Mouse (Mus musculus) monocyte, adult 5-6 weeks (primary cell): ENCODE results near the gene Ccnb2. TPM values are rescaled to one million over a fixed set of nuclear protein-coding genes. Genes with fewer than 3 reads are reported as not detected.

Source experiments
- ATAC-seq: fragments of 153-309, 156-312 bp; replicated peaks from 2 replicates; pipeline ENCODE4 v1.8.0; 2017; ENCODE audit warnings: mild to moderate bottlenecking; ENCODE audit not compliant: low TSS enrichment, insufficient number of reproducible peaks, severe bottlenecking, poor library complexity, low FRiP score
- total RNA-seq: library from RNA; stranded (forward); fragments of 200-1000, 200-491, 200-594 nt; gene quantifications from 3 replicates; pipeline ENCODE4 v1.2.3, GENCODE M21; 2017

Ccnb2 gene
- total RNA-seq, 1 experiment from 2014 or later, result 0.38 TPM

- ATAC-seq, result no peak
These were observed 33.8 kb downstream of the Ccnb2 start for GRCm38 (mm10) chr9:70387410-70388119.

GRCm38 (mm10) chr9:70384958-70385728 is 36.2 kb downstream of the Ccnb2 start:
- no peak for ATAC-seq

- ATAC-seq, result no peak
These were observed 36.9 kb downstream of the Ccnb2 start for GRCm38 (mm10) chr9:70384494-70384893.

DNA sequence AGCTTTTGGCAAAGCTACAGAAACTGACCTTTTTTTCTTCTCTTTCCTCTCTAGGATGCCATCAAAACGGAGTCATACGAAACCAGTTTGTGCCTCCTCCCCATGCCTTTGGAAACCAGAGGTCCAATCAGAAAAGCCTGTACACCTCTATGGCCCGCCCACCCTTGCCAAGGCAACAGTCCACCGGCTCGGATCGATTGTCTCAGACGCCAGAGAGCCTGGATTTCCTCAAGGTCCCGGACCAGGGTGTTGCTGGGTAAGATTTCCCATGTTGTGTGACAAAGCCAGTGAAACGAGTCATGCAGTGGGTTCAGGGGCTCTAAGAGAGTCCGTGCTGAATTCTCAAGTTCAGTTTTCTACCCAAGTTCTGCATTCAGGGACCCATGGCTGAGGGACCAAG is 37.6 kb downstream of the Ccnb2 start:
- ATAC-seq, result no peak

- ATAC-seq, result no peak
These were observed 39.3 kb downstream of the Ccnb2 start for GRCm38 (mm10) chr9:70382091-70382490.

- ATAC-seq, result no peak
These were observed 41.6 kb downstream of the Ccnb2 start for GRCm38 (mm10) chr9:70379502-70380467.

GRCm38 (mm10) chr9:70371638-70372037 is 49.7 kb downstream of the Ccnb2 start:
- ATAC-seq, result no peak

- ATAC-seq, result no peak
These were observed 54.4 kb downstream of the Ccnb2 start for GRCm38 (mm10) chr9:70366898-70367297.

DNA sequence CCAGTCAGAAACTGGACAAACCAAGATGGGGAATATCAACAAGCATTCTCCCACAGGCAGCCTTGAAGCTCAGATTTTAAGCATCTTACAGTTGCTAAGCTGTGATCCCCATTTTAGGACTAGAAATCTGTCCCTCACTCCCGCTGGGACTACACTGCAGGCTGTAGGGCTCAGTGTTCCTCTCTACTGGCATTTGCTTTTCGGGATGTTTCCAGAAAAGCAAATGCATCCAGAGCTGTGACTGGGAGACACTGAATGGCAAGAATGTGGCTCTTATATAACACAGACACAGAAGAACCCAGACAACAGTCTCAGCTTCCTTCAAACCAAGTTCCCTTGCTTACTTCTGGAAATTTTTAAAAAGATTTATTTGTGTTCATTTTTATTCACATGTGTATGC is 55.4 kb downstream of the Ccnb2 start:
- ATAC-seq, result no peak

- ATAC-seq, result no peak
These were observed 56.6 kb downstream of the Ccnb2 start for GRCm38 (mm10) chr9:70364741-70365140.

DNA sequence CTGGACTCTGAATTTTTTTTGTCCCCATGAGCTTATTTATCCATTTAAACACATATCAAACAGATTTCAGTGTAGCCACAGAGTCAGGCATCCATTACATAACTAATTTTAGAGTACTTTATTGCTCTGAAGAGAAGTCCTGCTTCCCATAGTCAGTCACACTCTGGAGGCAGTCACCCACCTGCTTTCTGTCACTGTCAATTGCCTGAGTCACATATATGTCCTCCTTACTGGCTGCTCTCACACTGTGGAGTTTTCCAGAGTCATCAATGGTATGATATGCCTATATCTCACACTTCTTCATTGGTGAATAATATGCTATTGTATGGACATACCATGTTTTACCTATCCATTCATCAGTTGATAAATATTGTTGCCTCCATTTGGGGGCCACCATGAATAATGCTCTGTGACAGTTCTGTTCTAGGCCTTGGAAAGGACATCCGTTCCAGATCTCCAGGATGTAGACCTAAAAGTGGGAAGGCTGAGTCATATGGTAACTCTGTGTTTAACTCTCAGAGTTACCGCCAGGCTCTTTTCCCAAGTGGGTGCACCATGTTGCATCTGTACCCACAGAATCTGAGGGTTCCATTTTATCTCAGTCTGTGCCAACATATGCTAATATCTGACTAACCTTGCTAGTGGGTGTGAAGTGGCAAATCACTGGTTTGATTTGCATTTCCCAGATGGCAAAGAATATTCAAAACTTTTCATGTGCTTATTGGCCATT is 61.8 kb downstream of the Ccnb2 start:
- ATAC-seq, result no peak

Other genes with a start within 250 kb of the Ccnb2 start
- 14.9 to 33.2 TPM (median 17.7 TPM) in 3 replicates for gene Myo1e, start 214.2 kb downstream of the Ccnb2 start, total RNA-seq
- 46.4 to 83.1 TPM (median 57.7 TPM) in 3 replicates for gene Rnf111, start 82.2 kb upstream of the Ccnb2 start, total RNA-seq
- gene Sltm, start 121.2 kb upstream of the Ccnb2 start, total RNA-seq, result 121 to 160 TPM (median 139 TPM) in 3 replicates
- 1.2 to 2.9 TPM in 2 of 3 replicates, not detected in the other for gene Gm10642, start 234.7 kb upstream of the Ccnb2 start, total RNA-seq
- 29.6 to 34.1 TPM (median 31.8 TPM) in 3 replicates for gene Mindy2, start 235.6 kb upstream of the Ccnb2 start, total RNA-seq